Mouse (Mus musculus): ENCODE data around the gene Pappa. TPM values are rescaled to one million over a fixed set of nuclear protein-coding genes. Genes with fewer than 3 reads are reported as not detected.

Pappa gene
- total RNA-seq, 2 experiments from 2014 or later: 0.36 to 0.61 TPM

GRCm38 (mm10) chr4:65289247-65289646 is 165.3 kb downstream of the Pappa start:
- Histone ChIP-seq H3K27ac (no peak overlapping the region), H3K4me3 (no peak overlapping the region)
- no peak for TF ChIP-seq CTCF (IDR thresholded peaks at IDR 0.05)
- no peak for DNase-seq
- intact Hi-C loops (cut with DNase I): no loop called here

GRCm38 (mm10) chr4:65295741-65296140 is 171.8 kb downstream of the Pappa start:
- intact Hi-C loops (cut with DNase I): no loop called here
- Histone ChIP-seq H3K4me3 (no peak overlapping the region), H3K27ac (no peak overlapping the region)
- TF ChIP-seq CTCF (IDR thresholded peaks at IDR 0.05): no peak
- DNase-seq: no peak

GRCm38 (mm10) chr4:65296356-65296967 is 172.5 kb downstream of the Pappa start:
- Histone ChIP-seq H3K4me3 (no peak overlapping the region), H3K27ac (no peak overlapping the region)
- intact Hi-C loops (cut with DNase I): no loop called here
- DNase-seq: no peak
- TF ChIP-seq CTCF (IDR thresholded peaks at IDR 0.05): no peak

GRCm38 (mm10) chr4:65296968-65297499 is 173.1 kb downstream of the Pappa start:
- Histone ChIP-seq H3K27ac (no peak overlapping the region), H3K4me3 (no peak overlapping the region)
- TF ChIP-seq CTCF (IDR thresholded peaks at IDR 0.05): no peak
- intact Hi-C loops (cut with DNase I): no loop called here
- no peak for DNase-seq

- no peak for DNase-seq
- intact Hi-C loops (cut with DNase I): no loop called here
- Histone ChIP-seq H3K27ac (no peak overlapping the region), H3K4me3 (no peak overlapping the region)
- TF ChIP-seq CTCF (IDR thresholded peaks at IDR 0.05): no peak
Measured at GRCm38 (mm10) chr4:65298212-65299181, 174.5 kb downstream of the Pappa start.

- Histone ChIP-seq H3K27ac (no peak overlapping the region), H3K4me3 (no peak overlapping the region)
- TF ChIP-seq CTCF (IDR thresholded peaks at IDR 0.05): no peak
- intact Hi-C loops (cut with DNase I): no loop called here
- peak; percentile 32 for DNase-seq
Measured at GRCm38 (mm10) chr4:65299365-65299764, 175.4 kb downstream of the Pappa start.

- intact Hi-C loops (cut with DNase I): no loop called here
- no peak overlapping the region for H3K27ac ChIP-seq
- no peak for DNase-seq
- no peak for TF ChIP-seq CTCF (IDR thresholded peaks at IDR 0.05)
- no peak overlapping the region for H3K4me3 ChIP-seq
Measured at GRCm38 (mm10) chr4:65300431-65300830, 176.5 kb downstream of the Pappa start.

- H3K27ac ChIP-seq: no peak overlapping the region
- no peak overlapping the region for H3K4me3 ChIP-seq
- no peak for DNase-seq
- intact Hi-C loops (cut with DNase I): no loop called here
- TF ChIP-seq CTCF (IDR thresholded peaks at IDR 0.05): no peak
Measured at GRCm38 (mm10) chr4:65302666-65303065, 178.7 kb downstream of the Pappa start.

- Histone ChIP-seq H3K4me3 (no peak overlapping the region), H3K27ac (no peak overlapping the region)
- no peak for TF ChIP-seq CTCF (IDR thresholded peaks at IDR 0.05)
- no peak for DNase-seq
- intact Hi-C loops (cut with DNase I): no loop called here
Measured at GRCm38 (mm10) chr4:65317877-65318525, 194.0 kb downstream of the Pappa start.

GRCm38 (mm10) chr4:65321340-65321739 is 197.4 kb downstream of the Pappa start:
- DNase-seq: no peak
- intact Hi-C loops (cut with DNase I): no loop called here
- no peak for TF ChIP-seq CTCF (IDR thresholded peaks at IDR 0.05)
- no peak overlapping the region for H3K27ac ChIP-seq
- no peak overlapping the region for H3K4me3 ChIP-seq

GRCm38 (mm10) chr4:65321959-65322358 is 198.0 kb downstream of the Pappa start:
- DNase-seq: peak; percentile 61
- H3K27ac ChIP-seq: no peak overlapping the region
- intact Hi-C loops (cut with DNase I): no loop called here
- no peak for TF ChIP-seq CTCF (IDR thresholded peaks at IDR 0.05)
- no peak overlapping the region for H3K4me3 ChIP-seq

- DNase-seq: no peak
- TF ChIP-seq CTCF (IDR thresholded peaks at IDR 0.05): no peak
- intact Hi-C loops (cut with DNase I): no loop called here
- no peak overlapping the region for H3K4me3 ChIP-seq
- no peak overlapping the region for H3K27ac ChIP-seq
Measured at GRCm38 (mm10) chr4:65325816-65326215, 201.8 kb downstream of the Pappa start.

All from gastrocnemius, adult 2 months (tissue).